Mouse (Mus musculus) lung, embryonic 16.5 days (tissue): ENCODE measurements at regions not wholly inside any gene's neighbourhood (a gene's known extent, or its start where the extent isn't known, plus 50 kb on each side); places are given as distances from the start of the nearest gene placed in this dataset.
A peak's percentile ranks its signal among the peaks of the same experiment; 100 is the strongest.
"Not testable (repeated sequence)": the region's sequence is repeated elsewhere in the genome, so short reads cannot be mapped to it uniquely, and the experiment has no call there.

ENCODE experiments used
- ATAC-seq: fragments of 200-750 bp; cut with Nextera tagmentation; 2 replicates; pipeline ENCODE4 v1.8.0; 2017; ENCODE audit warnings: low read depth, mild to moderate bottlenecking, moderate library complexity
- H3K27ac ChIP-seq: fragments of 300-500 bp; sonication (generic); 2 replicates; pipeline ENCODE4 v1.5.1; 2014; ENCODE audit warnings: mild to moderate bottlenecking, control low read depth, low read length
- H3K27me3 ChIP-seq: fragments of 300-500 bp; sonication (generic); 2 replicates; pipeline ENCODE4 v1.6.1; 2014; ENCODE audit warnings: low read depth, low read length, mixed read lengths; ENCODE audit not compliant: control insufficient read depth, insufficient read depth
- H3K36me3 ChIP-seq: fragments of 300-500 bp; sonication (generic); 2 replicates; pipeline ENCODE4 v1.6.1; 2014; ENCODE audit warnings: low read length; ENCODE audit not compliant: control insufficient read depth, insufficient read depth
- H3K4me1 ChIP-seq: fragments of 300-500 bp; sonication (generic); replicated peaks from 2 replicates; pipeline ENCODE4 v1.6.1; 2014; ENCODE audit warnings: low read length, mixed read lengths; ENCODE audit not compliant: control insufficient read depth, insufficient read depth
- H3K4me2 ChIP-seq: fragments of 300-500 bp; sonication (generic); 2 replicates; pipeline ENCODE4 v1.6.1; 2014; ENCODE audit warnings: low read depth, low read length, control low read depth
- H3K4me3 ChIP-seq: fragments of 300-500 bp; sonication (generic); 2 replicates; pipeline ENCODE4 v1.5.1; 2014; ENCODE audit warnings: mild to moderate bottlenecking, low read length, control low read depth
- H3K9ac ChIP-seq: fragments of 300-500 bp; sonication (generic); 2 replicates; pipeline ENCODE4 v1.6.1; 2014; ENCODE audit warnings: low read length, control low read depth
- H3K9me3 ChIP-seq: fragments of 300-500 bp; sonication (generic); 2 replicates; pipeline ENCODE4 v1.6.1; 2016; ENCODE audit warnings: low read length; ENCODE audit not compliant: control insufficient read depth
- WGBS: fragments of 180-500 bp; shearing (Covaris S2); extraction: QIAGEN DNeasy Blood & Tissue Kit; methylation state at CpG from one replicate; pipeline ENCODE4 v1.1.7; 2014; 5-methylcytosine and 5-hydroxymethylcytosine counted together

DNA sequence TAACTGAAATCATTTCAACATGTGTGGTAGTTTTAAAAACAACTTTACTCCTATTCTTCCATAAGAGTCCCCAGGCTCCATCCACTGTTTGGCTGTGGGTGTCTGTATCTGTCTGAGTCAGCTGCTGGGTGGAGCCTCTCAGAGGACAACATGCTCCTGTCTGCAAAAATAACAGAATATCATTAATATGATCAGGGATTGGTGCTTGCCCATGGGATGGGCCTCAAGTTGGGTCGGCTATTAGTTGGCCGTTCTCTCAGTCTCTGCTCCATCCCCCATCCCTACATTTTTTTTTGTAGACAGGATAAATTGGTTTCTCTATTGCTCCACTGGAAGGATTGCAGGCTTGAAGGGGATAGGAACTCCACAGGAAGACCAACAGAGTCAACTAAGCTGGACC is 108.5 kb upstream of the Fgf16 start:
- H3K36me3 ChIP-seq, H3K27ac ChIP-seq, H3K9me3 ChIP-seq, H3K27me3 ChIP-seq, H3K4me1 ChIP-seq, ATAC-seq, H3K4me2 ChIP-seq, H3K4me3 ChIP-seq, H3K9ac ChIP-seq: not testable (repeated sequence)
- 84% methylated on average over 2 of the region's 2 CpGs for WGBS

DNA sequence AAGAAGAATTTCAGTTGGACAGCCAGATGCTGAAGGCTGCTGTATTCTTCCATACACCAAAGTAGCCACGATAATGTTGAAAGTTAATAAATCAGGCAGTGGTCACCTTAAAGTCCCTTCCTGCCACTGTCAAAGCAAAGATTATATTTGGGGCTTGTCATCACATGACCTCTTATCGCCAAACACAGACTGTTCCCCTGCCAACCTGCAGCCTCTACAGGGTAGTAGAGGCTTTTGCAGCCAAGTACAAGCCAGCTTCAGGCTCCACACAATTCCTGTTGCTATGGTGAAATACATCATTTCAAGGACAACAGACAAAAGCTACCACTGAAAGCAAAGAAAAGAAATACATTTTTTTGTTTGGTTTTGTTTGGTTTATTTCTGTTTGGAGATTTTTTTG is 93.5 kb upstream of the Fgf16 start:
- Histone ChIP-seq H3K4me1 (no peaks in the 10 kb centered on the region), H3K4me3 (no peak overlapping the region), H3K4me2 (no peak overlapping the region), H3K27ac (no peak overlapping the region), H3K9me3 (no peaks in the 10 kb centered on the region), H3K27me3 (no peaks in the 10 kb centered on the region), H3K9ac (no peak overlapping the region), H3K36me3 (no peaks in the 10 kb centered on the region)
- no peak for ATAC-seq
- 69% methylated on average over 2 of the region's 2 CpGs for WGBS

DNA sequence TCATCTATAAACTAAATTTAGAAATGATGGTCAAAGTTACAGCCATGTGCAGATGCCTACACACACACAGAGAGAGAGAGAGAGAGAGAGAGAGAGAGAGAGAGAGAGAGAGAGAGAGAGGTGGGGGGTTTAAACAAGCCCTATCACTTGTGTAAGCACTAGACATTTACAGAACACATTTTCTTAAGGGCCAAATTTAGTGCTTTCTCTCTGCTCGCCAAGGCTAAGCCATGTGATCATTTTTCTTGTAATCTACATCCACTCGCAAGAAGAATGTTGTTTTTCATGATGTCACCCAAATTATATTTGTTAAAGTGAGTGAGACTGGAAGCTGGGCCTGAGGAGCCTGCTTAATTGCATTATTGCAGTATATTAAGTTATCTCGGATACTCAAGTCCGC is 92.8 kb upstream of the Fgf16 start:
- Histone ChIP-seq H3K4me3 (no peak overlapping the region), H3K27ac (no peak overlapping the region), H3K4me1 (no peaks in the 10 kb centered on the region), H3K9me3 (no peaks in the 10 kb centered on the region), H3K27me3 (no peaks in the 10 kb centered on the region), H3K4me2 (no peak overlapping the region), H3K9ac (no peak overlapping the region), H3K36me3 (no peaks in the 10 kb centered on the region)
- no peak for ATAC-seq
- 36% methylated on average over 4 of the region's 4 CpGs for WGBS

DNA sequence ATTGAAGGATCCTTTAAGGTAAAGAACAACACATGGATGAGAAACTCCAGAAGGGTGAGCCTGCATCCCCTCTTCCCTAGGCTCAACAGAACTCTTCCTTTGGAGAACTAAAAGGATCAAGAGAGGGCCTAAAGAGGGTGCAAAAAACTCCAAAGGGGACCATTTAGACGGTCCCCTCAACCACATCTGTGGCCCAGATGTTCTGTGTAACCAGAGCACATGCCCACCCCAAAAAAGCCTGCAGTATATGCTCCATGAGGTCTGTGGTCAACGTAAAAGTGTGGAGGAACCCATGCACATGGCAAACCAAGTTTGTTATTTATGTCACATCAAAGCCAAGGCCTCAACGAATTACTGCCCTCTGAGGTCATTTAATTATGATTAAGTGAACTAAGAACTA is 89.2 kb upstream of the Fgf16 start:
- WGBS, result 54% methylated on average over 3 of the region's 3 CpGs
- Histone ChIP-seq H3K36me3 (no peaks in the 10 kb centered on the region), H3K27me3 (no peaks in the 10 kb centered on the region), H3K4me1 (no peaks in the 10 kb centered on the region), H3K27ac (no peak overlapping the region), H3K4me3 (no peak overlapping the region), H3K9ac (no peak overlapping the region), H3K9me3 (no peaks in the 10 kb centered on the region), H3K4me2 (no peak overlapping the region)
- no peak for ATAC-seq

DNA sequence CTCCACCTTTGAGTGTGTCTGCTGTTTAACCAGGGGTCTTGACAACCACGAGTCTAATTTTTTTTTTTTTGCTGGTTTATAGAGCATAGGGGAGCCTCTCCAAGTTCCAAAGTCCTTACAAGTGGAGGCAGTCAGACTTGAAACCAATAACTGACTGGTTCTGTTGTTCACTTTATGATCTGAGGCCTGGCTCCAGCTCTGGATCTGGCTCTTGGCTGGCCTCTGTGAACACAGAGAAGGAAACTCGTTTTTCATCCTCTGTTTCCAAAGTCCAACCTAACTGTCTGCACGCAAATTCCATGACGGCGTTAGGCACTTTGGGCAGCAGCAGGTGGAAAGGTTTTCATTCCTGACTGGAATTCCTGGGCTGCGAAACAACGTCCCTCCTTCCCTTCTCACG is 80.4 kb upstream of the Fgf16 start:
- Histone ChIP-seq H3K36me3 (no peaks in the 10 kb centered on the region), H3K27me3 (no peaks in the 10 kb centered on the region), H3K9ac (no peak overlapping the region), H3K4me3 (no peak overlapping the region), H3K4me2 (no peak overlapping the region), H3K4me1 (no peaks in the 10 kb centered on the region), H3K9me3 (no peaks in the 10 kb centered on the region), H3K27ac (peak overlapping the region; percentile 46)
- WGBS, result 56% methylated on average over 8 of the region's 8 CpGs
- ATAC-seq, result no peak

DNA sequence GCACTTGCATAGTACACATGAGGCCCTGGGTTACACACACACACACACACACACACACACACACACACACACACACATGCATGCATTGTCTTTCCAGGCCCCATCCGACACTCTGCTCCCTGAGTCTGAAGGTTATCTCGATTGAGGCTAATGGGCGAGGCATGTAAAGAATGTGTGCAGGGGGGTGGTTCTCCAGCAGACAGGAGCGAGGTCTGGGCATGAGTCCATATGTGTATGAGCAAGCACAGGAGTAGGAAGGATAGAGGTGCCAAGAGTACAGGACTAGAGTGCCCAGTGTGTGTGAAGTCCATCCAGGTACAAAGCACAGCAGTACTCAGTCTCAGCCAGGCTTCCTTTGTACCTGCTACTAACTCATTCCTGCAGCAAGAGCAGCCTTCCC is 79.6 kb upstream of the Fgf16 start:
- H3K9ac ChIP-seq, result no peak overlapping the region
- no peak overlapping the region for H3K27ac ChIP-seq
- H3K27me3 ChIP-seq, result no peaks in the 10 kb centered on the region
- no peaks in the 10 kb centered on the region for H3K4me1 ChIP-seq
- peak; percentile 91 for ATAC-seq
- H3K36me3 ChIP-seq, result no peaks in the 10 kb centered on the region
- no peak overlapping the region for H3K4me2 ChIP-seq
- no peak overlapping the region for H3K4me3 ChIP-seq
- WGBS, result 42% methylated on average over 4 of the region's 4 CpGs
- no peaks in the 10 kb centered on the region for H3K9me3 ChIP-seq

DNA sequence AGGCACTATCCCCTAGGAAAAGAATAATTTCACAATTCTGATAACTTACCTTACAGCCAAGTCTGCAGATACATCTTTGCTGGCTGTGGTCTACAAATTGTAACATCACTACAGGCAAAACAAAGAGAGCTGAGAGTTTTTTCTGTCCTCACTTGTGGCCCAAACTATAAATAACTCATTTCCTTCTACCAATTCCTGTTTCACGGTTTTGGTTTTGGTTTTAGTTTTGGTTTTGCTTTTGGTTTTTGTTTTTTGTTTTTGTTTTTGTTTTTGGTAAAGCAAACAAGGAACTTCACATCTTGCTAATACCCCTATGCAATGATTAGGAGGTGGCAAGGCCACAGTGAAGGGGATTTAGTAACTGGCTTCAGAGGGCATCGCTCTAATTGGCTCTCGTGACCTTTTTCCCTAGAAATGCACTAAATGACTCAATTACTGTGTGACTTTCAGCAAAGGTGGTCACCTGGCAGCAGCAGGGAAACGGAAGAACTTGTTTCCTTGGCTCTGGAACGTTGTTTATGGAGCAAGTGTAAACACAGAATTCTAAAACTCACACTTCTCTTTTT is 53.3 kb upstream of the Fgf16 start:
- ATAC-seq, result no peak
- Histone ChIP-seq H3K4me1 (no peaks in the 10 kb centered on the region), H3K27ac (no peak overlapping the region), H3K27me3 (no peaks in the 10 kb centered on the region), H3K9ac (no peak overlapping the region), H3K4me2 (no peak overlapping the region), H3K9me3 (no peaks in the 10 kb centered on the region), H3K36me3 (no peaks in the 10 kb centered on the region), H3K4me3 (no peak overlapping the region)
- 49% methylated on average over 5 of the region's 5 CpGs for WGBS
